Mouse (Mus musculus) liver, embryonic 13.5 days (tissue): ENCODE data around the gene Mcmbp. TPM values are rescaled to one million over a fixed set of nuclear protein-coding genes. Genes with fewer than 3 reads are reported as not detected.
"Not testable (repeated sequence)": the region's sequence is repeated elsewhere in the genome, so short reads cannot be mapped to it uniquely, and the experiment has no call there.

Source experiments
- ATAC-seq: fragments of 200-750 bp; cut with Nextera tagmentation; 2 replicates; pipeline ENCODE4 v1.8.0; 2017; ENCODE audit warnings: low read depth, mild to moderate bottlenecking, moderate number of reproducible peaks, moderate library complexity
- DNase-seq: peaks from one replicate; pipeline ENCODE4 v3.0.0; 2022
- H3K27ac ChIP-seq: fragments of 300-500 bp; sonication (generic); 2 replicates; pipeline ENCODE4 v1.5.1; 2015; ENCODE audit warnings: moderate library complexity, mild to moderate bottlenecking, inconsistent platforms
- H3K27me3 ChIP-seq: fragments of 300-500 bp; sonication (generic); 2 replicates; pipeline ENCODE4 v1.6.1; 2015; ENCODE audit warnings: mild to moderate bottlenecking, inconsistent platforms
- H3K36me3 ChIP-seq: fragments of 300-500 bp; sonication (generic); 2 replicates; pipeline ENCODE4 v1.6.1; 2015; ENCODE audit warnings: mild to moderate bottlenecking, inconsistent platforms
- H3K4me1 ChIP-seq: fragments of 300-500 bp; sonication (generic); replicated peaks from 2 replicates; pipeline ENCODE4 v1.6.1; 2015; ENCODE audit warnings: inconsistent platforms
- H3K4me2 ChIP-seq: fragments of 300-500 bp; sonication (generic); 2 replicates; pipeline ENCODE4 v1.6.1; 2015; ENCODE audit warnings: inconsistent platforms, mild to moderate bottlenecking, moderate library complexity
- H3K4me3 ChIP-seq: fragments of 300-500 bp; sonication (generic); replicated peaks from 2 replicates; pipeline ENCODE4 v1.5.1; 2015; ENCODE audit warnings: mild to moderate bottlenecking, inconsistent platforms
- H3K9ac ChIP-seq: fragments of 300-500 bp; sonication (generic); 2 replicates; pipeline ENCODE4 v1.6.1; 2015; ENCODE audit warnings: mild to moderate bottlenecking, inconsistent platforms
- H3K9me3 ChIP-seq: fragments of 300-500 bp; sonication (generic); replicated peaks from 2 replicates; pipeline ENCODE4 v1.6.1; 2016; ENCODE audit warnings: inconsistent platforms
- WGBS: fragments of 180-500 bp; shearing (Covaris S2); methylation state at CpG from one replicate; pipeline ENCODE4 v1.1.7; 2015; ENCODE audit not compliant: insufficient replicate concordance; 5-methylcytosine and 5-hydroxymethylcytosine counted together
- polyA plus RNA-seq: library from polyadenylated mRNA; unstranded; fragments of >200 nt; fragmentation: Nextera tagmentation; extraction: Ambion mirVana; gene quantifications from 2 replicates; pipeline ENCODE4 v1.2.1, GENCODE M21; 2015

Mcmbp gene
- polyA plus RNA-seq, 1 experiment from 2014 or later: 27.1 TPM

GRCm38 (mm10) chr7:128717991-128718390 lies 22.3 kb downstream of the Mcmbp start:
- 71% methylated on average over 4 of the region's 4 CpGs for WGBS
- H3K9me3 ChIP-seq: no peaks in the 10 kb centered on the region
- no peak overlapping the region for H3K9ac ChIP-seq
- no peaks in the 10 kb centered on the region for H3K4me1 ChIP-seq
- H3K4me3 ChIP-seq: no peak overlapping the region
- no peak overlapping the region for H3K27ac ChIP-seq
- no peaks in the 10 kb centered on the region for H3K27me3 ChIP-seq
- H3K36me3 ChIP-seq: peaks cover 77% of the 10 kb centered on the region
- DNase-seq: no peak
- H3K4me2 ChIP-seq: no peak overlapping the region
- no peak for ATAC-seq

- 27% methylated on average over 4 of the region's 4 CpGs for WGBS
- H3K36me3 ChIP-seq: peaks cover 93% of the 10 kb centered on the region
Measured at GRCm38 (mm10) chr7:128705735-128706134, 34.6 kb downstream of the Mcmbp start.

GRCm38 (mm10) chr7:128699959-128700358 lies 40.3 kb downstream of the Mcmbp start:
- not testable (repeated sequence) for H3K27ac ChIP-seq, H3K9ac ChIP-seq, H3K4me1 ChIP-seq, H3K27me3 ChIP-seq, DNase-seq, H3K4me3 ChIP-seq, H3K4me2 ChIP-seq, H3K9me3 ChIP-seq
- H3K36me3 ChIP-seq: peaks cover 79% of the 10 kb centered on the region
- WGBS: 50% methylated on average over 6 of the region's 6 CpGs
- peak; percentile 50; the same call in 1 of the 2 replicates for ATAC-seq

More at GRCm38 (mm10) chr7:128705735-128706134, 34.6 kb downstream of the Mcmbp start:
- no peak overlapping the region for H3K4me3 ChIP-seq
- H3K27me3 ChIP-seq: no peaks in the 10 kb centered on the region
- no peak overlapping the region for H3K4me2 ChIP-seq
- H3K4me1 ChIP-seq: no peaks in the 10 kb centered on the region
- peak; percentile 76 for ATAC-seq
- H3K9ac ChIP-seq: no peak overlapping the region
- peak; percentile 40 for DNase-seq
- no peak overlapping the region for H3K27ac ChIP-seq
- no peaks in the 10 kb centered on the region for H3K9me3 ChIP-seq

GRCm38 (mm10) chr7:128694848-128695247 lies 45.4 kb downstream of the Mcmbp start:
- Histone ChIP-seq H3K4me3 (no peak overlapping the region), H3K27ac (no peak overlapping the region; the same call in 1 of the 2 replicates), H3K4me1 (peaks cover 16% of the 10 kb centered on the region), H3K9me3 (no peaks in the 10 kb centered on the region), H3K36me3 (peaks cover 57% of the 10 kb centered on the region), H3K4me2 (no peak overlapping the region; the same call in 1 of the 2 replicates), H3K9ac (no peak overlapping the region), H3K27me3 (no peaks in the 10 kb centered on the region)
- ATAC-seq: peak; percentile 73
- WGBS: 40% methylated on average over 10 of the region's 10 CpGs
- peak; percentile 22 for DNase-seq

- WGBS: 86% methylated on average over 7 of the region's 7 CpGs
- no peak for ATAC-seq
Measured at GRCm38 (mm10) chr7:128692163-128692562, 48.1 kb downstream of the Mcmbp start.

GRCm38 (mm10) chr7:128690796-128691195 lies 49.5 kb downstream of the Mcmbp start:
- Histone ChIP-seq H3K9ac (no peak overlapping the region), H3K27me3 (no peaks in the 10 kb centered on the region), H3K9me3 (no peaks in the 10 kb centered on the region), H3K36me3 (peaks cover 33% of the 10 kb centered on the region), H3K27ac (no peak overlapping the region), H3K4me3 (no peak overlapping the region), H3K4me1 (peaks cover 27% of the 10 kb centered on the region), H3K4me2 (no peak overlapping the region)
- ATAC-seq (no peak), DNase-seq (no peak)
- WGBS: 64% methylated on average over 7 of the region's 7 CpGs

More at GRCm38 (mm10) chr7:128692163-128692562, 48.1 kb downstream of the Mcmbp start:
- Histone ChIP-seq H3K4me1 (peaks cover 27% of the 10 kb centered on the region), H3K4me2 (no peak overlapping the region), H3K27ac (no peak overlapping the region), H3K36me3 (peaks cover 38% of the 10 kb centered on the region), H3K9ac (no peak overlapping the region), H3K4me3 (no peak overlapping the region), H3K9me3 (no peaks in the 10 kb centered on the region), H3K27me3 (no peaks in the 10 kb centered on the region)
- no peak for DNase-seq

- Histone ChIP-seq H3K27ac (no peak overlapping the region), H3K9ac (no peak overlapping the region), H3K4me1 (peaks cover 23% of the 10 kb centered on the region), H3K4me3 (no peak overlapping the region), H3K36me3 (peaks cover 35% of the 10 kb centered on the region), H3K4me2 (no peak overlapping the region), H3K9me3 (no peaks in the 10 kb centered on the region), H3K27me3 (no peaks in the 10 kb centered on the region)
- ATAC-seq (peak; percentile 54; the same call in 1 of the 2 replicates), DNase-seq (peak; percentile 65)
- WGBS: 12% methylated on average over 7 of the region's 7 CpGs
Measured at GRCm38 (mm10) chr7:128690070-128690469, 50.2 kb downstream of the Mcmbp start.

GRCm38 (mm10) chr7:128689347-128689746 lies 50.9 kb downstream of the Mcmbp start:
- DNase-seq (no peak), ATAC-seq (no peak)
- Histone ChIP-seq H3K4me2 (no peak overlapping the region), H3K27ac (no peak overlapping the region), H3K27me3 (no peaks in the 10 kb centered on the region), H3K9me3 (no peaks in the 10 kb centered on the region), H3K36me3 (peaks cover 32% of the 10 kb centered on the region), H3K4me1 (peaks cover 16% of the 10 kb centered on the region), H3K4me3 (no peak overlapping the region), H3K9ac (no peak overlapping the region)
- 84% methylated on average over 8 of the region's 8 CpGs for WGBS

- peak overlapping the region; percentile 63 for H3K4me3 ChIP-seq
- H3K9me3 ChIP-seq: no peaks in the 10 kb centered on the region
- 57% methylated on average over 56 of the region's 56 CpGs for WGBS
- no peak overlapping the region for H3K27ac ChIP-seq
- H3K4me2 ChIP-seq: peak overlapping the region; percentile 73
- peaks cover 15% of the 10 kb centered on the region for H3K4me1 ChIP-seq
- DNase-seq (peak; percentile 53), ATAC-seq (peak; percentile 78)
- peak overlapping the region; percentile 54; the same call in 1 of the 2 replicates for H3K9ac ChIP-seq
- no peaks in the 10 kb centered on the region for H3K27me3 ChIP-seq
- peaks cover 29% of the 10 kb centered on the region for H3K36me3 ChIP-seq
Measured at GRCm38 (mm10) chr7:128687821-128688564, 52.3 kb downstream of the Mcmbp start.

- Histone ChIP-seq H3K27ac (no peak overlapping the region), H3K36me3 (peaks cover 16% of the 10 kb centered on the region), H3K4me2 (no peak overlapping the region), H3K4me1 (peaks cover 3% of the 10 kb centered on the region), H3K9ac (no peak overlapping the region), H3K27me3 (no peaks in the 10 kb centered on the region), H3K4me3 (no peak overlapping the region), H3K9me3 (0 out of 2 replicates have a peak, but pooled peaks cover 4% of the 10 kb centered on the region)
- ATAC-seq: no peak
- 48% methylated on average over 3 of the region's 3 CpGs for WGBS
- no peak for DNase-seq
Measured at GRCm38 (mm10) chr7:128678546-128678945, 61.7 kb downstream of the Mcmbp start.

- Histone ChIP-seq H3K27me3 (no peaks in the 10 kb centered on the region), H3K9ac (peak overlapping the region; percentile 60), H3K36me3 (peaks cover 8% of the 10 kb centered on the region), H3K4me2 (peak overlapping the region; percentile 65), H3K27ac (peak overlapping the region; percentile 91), H3K9me3 (0 out of 2 replicates have a peak, but pooled peaks cover 4% of the 10 kb centered on the region), H3K4me3 (peak overlapping the region; percentile 40), H3K4me1 (peaks cover 50% of the 10 kb centered on the region)
- 6% methylated on average over 15 of the region's 15 CpGs for WGBS
- DNase-seq (peak; percentile 77), ATAC-seq (peak; percentile 98)
Measured at GRCm38 (mm10) chr7:128672408-128673010, 67.8 kb downstream of the Mcmbp start.
